Mouse (Mus musculus): ENCODE data around the gene Gm10295. TPM values are rescaled to one million over a fixed set of nuclear protein-coding genes. Genes with fewer than 3 reads are reported as not detected.

Gm10295 gene
- total RNA-seq, 2 experiments from 2014 or later: not detected

- DNase-seq: no peak
- intact Hi-C loops (cut with DNase I): no loop called here
Measured at GRCm38 (mm10) chr7:71368543-71369181, 17.4 kb upstream of the Gm10295 start.

GRCm38 (mm10) chr7:71355596-71355995 is 4.3 kb upstream of the Gm10295 start:
- DNase-seq: no peak

GRCm38 (mm10) chr7:71348922-71349321 is 2.4 kb downstream of the Gm10295 start:
- intact Hi-C loops (cut with DNase I): no loop called here
- no peak for DNase-seq

More at GRCm38 (mm10) chr7:71355596-71355995, 4.3 kb upstream of the Gm10295 start:
- intact Hi-C loops (cut with DNase I): no loop called here

GRCm38 (mm10) chr7:71324919-71325583 is 26.2 kb downstream of the Gm10295 start:
- intact Hi-C loops (cut with DNase I): no loop called here

GRCm38 (mm10) chr7:71313148-71313765 is 38.0 kb downstream of the Gm10295 start:
- intact Hi-C loops (cut with DNase I): loop anchor here (5.0 to 10.0 kb wide), 4 partner anchors 81 to 552 kb away; no protein-coding TSS in a partner anchor
- DNase-seq: no peak

More at GRCm38 (mm10) chr7:71324919-71325583, 26.2 kb downstream of the Gm10295 start:
- DNase-seq: no peak

GRCm38 (mm10) chr7:71312375-71312774 is 38.9 kb downstream of the Gm10295 start:
- no peak for DNase-seq
- intact Hi-C loops (cut with DNase I): loop anchor here (5.0 to 10.0 kb wide), 4 partner anchors 80 to 552 kb away; no protein-coding TSS in a partner anchor

GRCm38 (mm10) chr7:71311411-71311810 is 39.9 kb downstream of the Gm10295 start:
- peak; percentile 26 to 33 for DNase-seq
- intact Hi-C loops (cut with DNase I): loop anchor here (1.0 to 10.0 kb wide), 5 partner anchors 59 to 553 kb away; no protein-coding TSS in a partner anchor

- intact Hi-C loops (cut with DNase I): no loop called here
- no peak for DNase-seq
Measured at GRCm38 (mm10) chr7:71308051-71308450, 43.2 kb downstream of the Gm10295 start.

GRCm38 (mm10) chr7:71302714-71303113 is 48.6 kb downstream of the Gm10295 start:
- intact Hi-C loops (cut with DNase I): no loop called here
- no peak for DNase-seq
